In the genomic region with DNA sequence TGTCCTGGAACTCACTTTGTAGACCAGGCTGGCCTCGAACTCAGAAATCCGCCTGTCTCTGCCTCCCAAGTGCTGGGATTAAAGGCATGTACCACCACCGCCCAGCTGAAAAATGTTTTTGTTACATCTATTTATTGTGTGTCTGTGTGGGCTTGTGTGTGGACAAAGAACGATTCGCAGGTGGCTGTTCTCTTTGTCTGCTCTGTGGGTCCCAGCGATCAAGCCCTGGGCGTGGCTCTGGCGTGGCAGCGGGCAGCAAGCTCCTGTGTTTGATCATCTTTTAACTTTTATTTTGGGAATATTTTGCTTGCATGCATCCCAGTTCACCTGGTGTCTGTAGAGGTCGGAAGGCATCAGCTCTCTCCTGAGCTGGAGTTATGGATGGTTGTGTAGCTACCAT, we compare ENCODE assay signal across 25 mouse cellular contexts. TPM values are rescaled to one million over a fixed set of nuclear protein-coding genes. Genes with fewer than 3 reads are reported as not detected.
"Had no signal": no experiment of that assay in that cellular context is flagged by ENCODE, and none has a peak within 500 bp of the region (broad histone marks: within the 10 kb centered on the region; RNA-seq: fewer than 3 reads in every experiment).

No protein-coding gene starts in this region.

- H3K4me3 ChIP-seq: embryonic facial prominence, embryonic 10.5 days; embryonic facial prominence, embryonic 12.5 days; embryonic facial prominence, embryonic 13.5 days; embryonic facial prominence, embryonic 15.5 days; erythroblast, embryonic 14.5 days; forebrain, embryonic 10.5 days; forebrain, embryonic 12.5 days; forebrain, embryonic 13.5 days; forebrain, embryonic 15.5 days; gastrocnemius, adult 2 months; heart, adult 2 months had no signal

- H3K36me3 ChIP-seq: forebrain, embryonic 12.5 days; forebrain, embryonic 15.5 days had no signal

- H3K9me3 ChIP-seq: embryonic facial prominence, embryonic 10.5 days; embryonic facial prominence, embryonic 12.5 days; embryonic facial prominence, embryonic 13.5 days; embryonic facial prominence, embryonic 15.5 days; forebrain, embryonic 10.5 days; forebrain, embryonic 12.5 days; forebrain, embryonic 13.5 days; forebrain, embryonic 15.5 days had no signal

- H3K27ac ChIP-seq: embryonic facial prominence, embryonic 10.5 days; embryonic facial prominence, embryonic 12.5 days; embryonic facial prominence, embryonic 13.5 days; embryonic facial prominence, embryonic 15.5 days; forebrain, embryonic 10.5 days; forebrain, embryonic 12.5 days; forebrain, embryonic 13.5 days; forebrain, embryonic 15.5 days; gastrocnemius, adult 2 months; heart, adult 2 months had no signal

- H3K27me3 ChIP-seq: embryonic facial prominence, embryonic 12.5 days; embryonic facial prominence, embryonic 13.5 days; embryonic facial prominence, embryonic 15.5 days; forebrain, embryonic 12.5 days; forebrain, embryonic 13.5 days; forebrain, embryonic 15.5 days had no signal

- DNase-seq: cerebellum, adult 9-11 months; cerebellum, postnatal 10 days; cerebellum, postnatal 14 days; cerebellum, postnatal 25 days; cerebellum, postnatal 36 days; embryo, embryonic 11 days; forebrain, postnatal 0 days; gastrocnemius, adult 2 months; gastrocnemius, postnatal 10 days; gastrocnemius, postnatal 14 days; gastrocnemius, postnatal 25 days; gastrocnemius, postnatal 36 days; heart, adult 11 months; heart, adult 18-20 months; heart, adult 2 months had no signal

- H3K4me1 ChIP-seq: embryonic facial prominence, embryonic 10.5 days; embryonic facial prominence, embryonic 12.5 days; embryonic facial prominence, embryonic 13.5 days; embryonic facial prominence, embryonic 15.5 days; forebrain, embryonic 10.5 days had no signal

RNA-seq across cellular contexts. Expression of a gene that starts 55.4 kb away (rescaled TPM):
- total RNA-seq: granulocyte monocyte progenitor cell, adult 5-6 weeks had no signal
